Mouse (Mus musculus): ENCODE measurements around the gene Ehbp1l1.

Gene Ehbp1l1

GRCm38 (mm10) chr19:5666386-5666785, 59.7 kb downstream of the Ehbp1l1 start:
- no peak for DNase-seq (ENCODE audit: low spot score)

- DNase-seq (ENCODE audit: low spot score): no peak
These were observed 60.7 kb downstream of the Ehbp1l1 start for GRCm38 (mm10) chr19:5665465-5665864.

GRCm38 (mm10) chr19:5664669-5665257, 61.4 kb downstream of the Ehbp1l1 start:
- DNase-seq (ENCODE audit: low spot score): no peak

- peak; percentile 85 for DNase-seq (ENCODE audit: low spot score)
These were observed 62.9 kb downstream of the Ehbp1l1 start, which contains the start of gene Sipa1 for GRCm38 (mm10) chr19:5662981-5663913. Sipa1 (minus strand) TSS chr19:5663707.

GRCm38 (mm10) chr19:5662310-5662709, 63.8 kb downstream of the Ehbp1l1 start:
- no peak for DNase-seq (ENCODE audit: low spot score)

- DNase-seq (ENCODE audit: low spot score): no peak
These were observed 65.0 kb downstream of the Ehbp1l1 start for GRCm38 (mm10) chr19:5660942-5661751.
